Mouse (Mus musculus) forebrain, embryonic 14.5 days (tissue): ENCODE measurements around the gene Ttc7. TPM values are rescaled to one million over a fixed set of nuclear protein-coding genes. Genes with fewer than 3 reads are reported as not detected.

ENCODE experiments used
- ATAC-seq: fragments of 200-750 bp; cut with Nextera tagmentation; 2 replicates; pipeline ENCODE4 v1.8.0; 2017; ENCODE audit warnings: mild to moderate bottlenecking, moderate library complexity
- DNase-seq: peaks from one replicate; pipeline ENCODE4 v3.0.0-alpha.2; 2015; ENCODE audit warnings: low spot score
- H3K27ac ChIP-seq: fragments of 300-500 bp; sonication (generic); 2 replicates; pipeline ENCODE4 v1.5.1; 2014; ENCODE audit warnings: low read depth, mild to moderate bottlenecking, control low read depth, low read length, moderate library complexity
- H3K27me3 ChIP-seq: fragments of 300-500 bp; sonication (generic); replicated peaks from 2 replicates; pipeline ENCODE4 v1.6.1; 2014; ENCODE audit warnings: low read length, control low read depth, mixed read lengths; ENCODE audit not compliant: control insufficient read depth, insufficient read depth
- H3K36me3 ChIP-seq: fragments of 300-500 bp; sonication (generic); 2 replicates; pipeline ENCODE4 v1.6.1; 2014; ENCODE audit warnings: low read length, control low read depth; ENCODE audit not compliant: control insufficient read depth, insufficient read depth
- H3K4me1 ChIP-seq: fragments of 300-500 bp; sonication (generic); 2 replicates; pipeline ENCODE4 v1.6.1; 2014; ENCODE audit warnings: antibody characterized with exemption, low read length, control low read depth; ENCODE audit not compliant: control insufficient read depth, insufficient read depth
- H3K4me2 ChIP-seq: fragments of 300-500 bp; sonication (generic); 2 replicates; pipeline ENCODE4 v1.6.1; 2014; ENCODE audit warnings: mild to moderate bottlenecking, control low read depth, low read length
- H3K4me3 ChIP-seq: fragments of 300-500 bp; sonication (generic); 2 replicates; pipeline ENCODE4 v1.5.1; 2014; ENCODE audit warnings: low read depth, low read length, control low read depth
- H3K9ac ChIP-seq: fragments of 300-500 bp; sonication (generic); 2 replicates; pipeline ENCODE4 v1.6.1; 2014; ENCODE audit warnings: mild to moderate bottlenecking, low read length, control low read depth, moderate library complexity
- H3K9me3 ChIP-seq: fragments of 300-500 bp; sonication (generic); replicated peaks from 2 replicates; pipeline ENCODE4 v1.6.1; 2016; ENCODE audit warnings: low read length, control low read depth, mixed read lengths; ENCODE audit not compliant: control insufficient read depth
- WGBS: fragments of 180-500 bp; shearing (Covaris S2); extraction: QIAGEN DNeasy Blood & Tissue Kit; methylation state at CpG from one replicate; pipeline ENCODE4 v1.1.7; 2014; 5-methylcytosine and 5-hydroxymethylcytosine counted together
- polyA plus RNA-seq: library from polyadenylated mRNA; unstranded; fragments of >200 nt; fragmentation: Nextera tagmentation; extraction: Ambion mirVana; gene quantifications from 2 replicates; pipeline ENCODE4 v1.2.1, GENCODE M21; 2014

The Ttc7 gene
- polyA plus RNA-seq, 1 experiment from 2014 or later = 4.8 TPM

GRCm38 (mm10) chr17:87406646-87407045, 124.0 kb downstream of the Ttc7 start:
- Histone ChIP-seq H3K36me3 (no peaks in the 10 kb centered on the region), H3K4me2 (no peak overlapping the region), H3K27ac (no peak overlapping the region), H3K27me3 (no peaks in the 10 kb centered on the region), H3K9ac (no peak overlapping the region), H3K4me3 (no peak overlapping the region), H3K9me3 (no peaks in the 10 kb centered on the region), H3K4me1 (no peaks in the 10 kb centered on the region)
- DNase-seq (no peak), ATAC-seq (no peak)
- 69% methylated on average over 4 of the region's 4 CpGs for WGBS

GRCm38 (mm10) chr17:87418082-87418481, 135.4 kb downstream of the Ttc7 start:
- no peak overlapping the region for H3K4me3 ChIP-seq
- no peaks in the 10 kb centered on the region for H3K36me3 ChIP-seq
- no peak for DNase-seq
- H3K9me3 ChIP-seq = no peaks in the 10 kb centered on the region
- no peak overlapping the region for H3K4me2 ChIP-seq
- H3K27ac ChIP-seq = no peak overlapping the region
- WGBS = 81% methylated on average over 7 of the region's 7 CpGs
- no peak overlapping the region for H3K9ac ChIP-seq
- no peak for ATAC-seq
- H3K4me1 ChIP-seq = no peaks in the 10 kb centered on the region
- no peaks in the 10 kb centered on the region for H3K27me3 ChIP-seq

- Histone ChIP-seq H3K4me2 (no peak within 1 kb of the TSS), H3K27ac (no peak within 1 kb of the TSS), H3K4me1 (no peaks in the 10 kb centered on the region)
These were observed 144.8 kb downstream of the Ttc7 start, which contains the start of gene Stpg4 for GRCm38 (mm10) chr17:87427511-87427910. Gene Stpg4 (minus strand): TSS chr17:87427741.

GRCm38 (mm10) chr17:87429431-87429830, 146.7 kb downstream of the Ttc7 start:
- Histone ChIP-seq H3K4me2 (no peak overlapping the region), H3K9me3 (no peaks in the 10 kb centered on the region), H3K4me1 (no peaks in the 10 kb centered on the region), H3K27me3 (no peaks in the 10 kb centered on the region), H3K36me3 (peaks cover 52% of the 10 kb centered on the region), H3K9ac (no peak overlapping the region), H3K27ac (no peak overlapping the region), H3K4me3 (no peak overlapping the region)
- DNase-seq (no peak), ATAC-seq (no peak)
- 94% methylated on average over 3 of the region's 3 CpGs for WGBS

More at GRCm38 (mm10) chr17:87427511-87427910, 144.8 kb downstream of the Ttc7 start, which contains the start of gene Stpg4:
- 0 out of 2 replicates have a peak, but pooled peaks have one; percentile 23 for ATAC-seq
- H3K9ac ChIP-seq = no peak within 1 kb of the TSS
- no peak within 1 kb of the TSS for H3K4me3 ChIP-seq
- 57% methylated on average over 24 of the region's 24 CpGs for WGBS
- no peak for DNase-seq
- H3K27me3 ChIP-seq = no peaks in the 10 kb centered on the region
- peaks cover 38% of the 10 kb centered on the region for H3K36me3 ChIP-seq
- H3K9me3 ChIP-seq = no peaks in the 10 kb centered on the region

Other genes starting within 250 kb of the Ttc7 start
- gene Socs5, start 175.2 kb upstream of the Ttc7 start, polyA plus RNA-seq = 13.2 and 15.4 TPM in 2 replicates
- gene Mcfd2, start 17.0 kb upstream of the Ttc7 start, polyA plus RNA-seq = 56.1 and 63.4 TPM in 2 replicates
- not detected in 2 replicates for gene Stpg4, start 144.9 kb downstream of the Ttc7 start, polyA plus RNA-seq
- gene Calm2, start 164.0 kb downstream of the Ttc7 start, polyA plus RNA-seq = 2,068 and 2,124 TPM in 2 replicates